Mouse (Mus musculus) liver, embryonic 15.5 days (tissue): ENCODE results near the gene Cnnm3. TPM values are rescaled to one million over a fixed set of nuclear protein-coding genes. Genes with fewer than 3 reads are reported as not detected.

ENCODE experiments used
- microRNA-seq: library from miRNA; unstranded; fragments of <30 nt; microRNA quantifications from one replicate; pipeline ENCODE4, GENCODE M21; 2016
- polyA plus RNA-seq: library from polyadenylated mRNA; unstranded; fragments of >200 nt; fragmentation: Nextera tagmentation; extraction: Ambion mirVana; gene quantifications from 2 replicates; pipeline ENCODE4 v1.2.1, GENCODE M21; 2015

The Cnnm3 gene
- polyA plus RNA-seq, 1 experiment from 2014 or later, result 1.0 TPM

Small RNA genes within 50 kb of the gene (microRNA-seq; reads per million reads assigned to microRNA genes)
- not detected for gene Gm47280

Other genes with a start within 250 kb of the Cnnm3 start
- gene Neurl3, start 237.2 kb upstream of the Cnnm3 start, polyA plus RNA-seq, result 2.4 and 3.0 TPM in 2 replicates
- 3.5 and 4.2 TPM in 2 replicates for gene Arid5a, start 204.1 kb upstream of the Cnnm3 start, polyA plus RNA-seq
- gene Kansl3, start 142.7 kb upstream of the Cnnm3 start, polyA plus RNA-seq, result 12.4 and 12.6 TPM in 2 replicates
- gene Fer1l5, start 139.6 kb upstream of the Cnnm3 start, polyA plus RNA-seq, result 0.23 and 0.24 TPM in 2 replicates
- gene Lman2l, start 66.6 kb upstream of the Cnnm3 start, polyA plus RNA-seq, result 12.6 and 14.3 TPM in 2 replicates
- gene Cnnm4, start 40.2 kb upstream of the Cnnm3 start, polyA plus RNA-seq, result 2.7 and 2.9 TPM in 2 replicates
- 2.3 and 2.9 TPM in 2 replicates for gene Ankrd23, start 25.0 kb downstream of the Cnnm3 start, polyA plus RNA-seq
- not detected in 2 replicates for gene Gm42417, start 27.6 kb downstream of the Cnnm3 start, polyA plus RNA-seq
- gene Ankrd39, start 35.6 kb downstream of the Cnnm3 start, polyA plus RNA-seq, result 6.2 and 7.0 TPM in 2 replicates
- gene Sema4c, start 46.5 kb downstream of the Cnnm3 start, polyA plus RNA-seq, result 1.9 and 2.0 TPM in 2 replicates
- 0.10 and 0.15 TPM in 2 replicates for gene Fam178b, start 171.3 kb downstream of the Cnnm3 start, polyA plus RNA-seq
- 362 and 401 TPM in 2 replicates for gene Cox5b, start 179.6 kb downstream of the Cnnm3 start, polyA plus RNA-seq
- not detected in 2 replicates for gene 4933424G06Rik, start 198.3 kb downstream of the Cnnm3 start, polyA plus RNA-seq
- gene Actr1b, start 202.6 kb downstream of the Cnnm3 start, polyA plus RNA-seq, result 27.3 and 30.9 TPM in 2 replicates
- 0.13 and 0.15 TPM in 2 replicates for gene Zap70, start 249.9 kb downstream of the Cnnm3 start, polyA plus RNA-seq